Mouse (Mus musculus) T-cell, adult 66 days (primary cell): Measurements from ENCODE around the gene Taf5. TPM values are rescaled to one million over a fixed set of nuclear protein-coding genes. Genes with fewer than 3 reads are reported as not detected.

Source experiments
- total RNA-seq, 2 experiments: library from RNA; stranded (reverse); gene quantifications; 3 replicates in 1 of 2; 4 replicates in 1 of 2; pipeline ENCODE4 v1.2.4; 2023

Gene Taf5
- 10 to 100 TPM; 13.5 to 13.7 TPM for total RNA-seq

GRCm38 (mm10) chr19:47067096-47067882 lies at the start of gene Taf5:
Gene Taf5, plus strand, starts transcription at chr19:47067746.

GRCm38 (mm10) chr19:47050271-47051032 lies 17.1 kb upstream of the Taf5 start, which contains the start of gene Pcgf6:
Gene Pcgf6, minus strand, starts transcription at chr19:47050906.

GRCm38 (mm10) chr19:47090550-47091156 lies 23.1 kb downstream of the Taf5 start, which contains the start of the genes Usmg5 and Pdcd11:
Gene Usmg5, minus strand, starts transcription at chr19:47090647.
Gene Pdcd11, plus strand, starts transcription at chr19:47090768.

Other genes starting within 250 kb of the Taf5 start
- gene Ina, start 53.0 kb upstream of the Taf5 start, total RNA-seq, result not detected
- gene Nt5c2, start 52.6 kb upstream of the Taf5 start, total RNA-seq, result 10 to 100 TPM; 40.2 to 40.8 TPM
- 10 to 100 TPM; 21.9 to 25.2 TPM for gene Pcgf6, start 16.8 kb upstream of the Taf5 start, total RNA-seq
- 100 to 1,000 TPM; 145 to 172 TPM for gene Usmg5, start 22.9 kb downstream of the Taf5 start, total RNA-seq
- 10 to 100 TPM; 44.7 TPM for gene Pdcd11, start 23.0 kb downstream of the Taf5 start, total RNA-seq
- gene Calhm2, start 70.5 kb downstream of the Taf5 start, total RNA-seq, result 1 to 10 TPM; 7.0 to 8.0 TPM
- gene Calhm1, start 76.5 kb downstream of the Taf5 start, total RNA-seq, result not detected
- gene Calhm3, start 90.0 kb downstream of the Taf5 start, total RNA-seq, result not detected
- not detected for gene Neurl1a, start 111.1 kb downstream of the Taf5 start, total RNA-seq